Mouse (Mus musculus) spleen, adult 2 months (tissue): ENCODE results near the gene H2-Q6. TPM values are rescaled to one million over a fixed set of nuclear protein-coding genes. Genes with fewer than 3 reads are reported as not detected.
"Not testable (repeated sequence)": the region's sequence is repeated elsewhere in the genome, so short reads cannot be mapped to it uniquely, and the experiment has no call there.

ENCODE experiments used
- DNase-seq, 2 experiments: peaks; one replicate each; pipeline versions ENCODE4 v3.0.0 to v3.0.0-alpha.2; 2012 to 2021; ENCODE audit warnings: low spot score in 2 of 2, low read depth in 1 of 2
- H3K27ac ChIP-seq: fragments of 200-500 bp; 2 replicates; pipeline ENCODE4 v1.5.1; 2012; ENCODE audit warnings: low read length, inconsistent platforms; ENCODE audit not compliant: insufficient read depth
- H3K27me3 ChIP-seq: fragments of 200-500 bp; 2 replicates; pipeline ENCODE4 v1.6.1; 2012; ENCODE audit warnings: mild to moderate bottlenecking, moderate library complexity, low read length, inconsistent platforms; ENCODE audit not compliant: control insufficient read depth, insufficient read depth
- H3K36me3 ChIP-seq: fragments of 200-500 bp; 2 replicates; pipeline ENCODE4 v1.6.1; 2012; ENCODE audit warnings: mild to moderate bottlenecking, low read length, inconsistent platforms; ENCODE audit not compliant: control insufficient read depth, insufficient read depth
- H3K4me1 ChIP-seq: fragments of 200-500 bp; 2 replicates; pipeline ENCODE4 v1.6.1; 2011; ENCODE audit warnings: inconsistent platforms; ENCODE audit not compliant: control insufficient read depth, insufficient read depth, insufficient read length
- H3K4me3 ChIP-seq: fragments of 200-500 bp; 2 replicates; pipeline ENCODE4 v1.5.1; 2011; ENCODE audit warnings: mild to moderate bottlenecking, inconsistent platforms; ENCODE audit not compliant: insufficient read depth, insufficient read length; ENCODE audit errors: extremely low read depth
- CTCF ChIP-seq: fragments of 200-500 bp; IDR thresholded peaks from 2 replicates; pipeline ENCODE4 v1.5.1; 2011; ENCODE audit warnings: mild to moderate bottlenecking, inconsistent platforms; ENCODE audit not compliant: insufficient read depth, insufficient read length, insufficient replicate concordance; ENCODE audit errors: extremely low read depth
- POLR2A ChIP-seq: fragments of 200-500 bp; IDR thresholded peaks from 2 replicates; pipeline ENCODE4 v1.6.1; 2011; ENCODE audit warnings: low read depth, low read length, inconsistent platforms
- WGBS: fragments of 180-500 bp; shearing (Covaris S2); methylation state at CpG from one replicate; pipeline ENCODE4 v1.1.7; 2018; 5-methylcytosine and 5-hydroxymethylcytosine counted together
- polyA plus RNA-seq: library from polyadenylated mRNA; depleted of rRNA; stranded (reverse); fragments of >200 nt; gene quantifications from 2 replicates; pipeline ENCODE4 v1.2.3, GENCODE M21; 2012; rRNA removed

Gene H2-Q6
- 239 and 253 TPM in 2 replicates for polyA plus RNA-seq

- H3K27me3 ChIP-seq, H3K36me3 ChIP-seq, H3K4me1 ChIP-seq: not testable (repeated sequence)
- Histone ChIP-seq H3K4me3 (peak within 1 kb of the TSS; percentile 65), H3K27ac (peak within 1 kb of the TSS; percentile 42)
- DNase-seq: peak; percentile 79 to 84
- TF ChIP-seq POLR2A: peak; percentile 78
- 3% methylated on average over 59 of the region's 66 CpGs for WGBS
Measured at GRCm38 (mm10) chr17:35424624-35425416, at the start of gene H2-Q6. Gene H2-Q6 (plus strand): TSS chr17:35424850.

GRCm38 (mm10) chr17:35379369-35379728 is 45.3 kb upstream of the H2-Q6 start, which contains the start of gene H2-Q4:
Gene H2-Q4 (plus strand): TSS chr17:35379617.
- Histone ChIP-seq H3K4me3 (peak within 1 kb of the TSS; percentile 77), H3K27ac (peak within 1 kb of the TSS; percentile 92), H3K36me3 (peaks cover 14% of the 10 kb centered on the region), H3K4me1 (peaks cover 9% of the 10 kb centered on the region; the same call in 1 of the 2 replicates), H3K27me3 (no peaks in the 10 kb centered on the region)
- under 1% methylated on average over 16 of the region's 16 CpGs for WGBS
- DNase-seq: peak; percentile 94 to 97
- TF ChIP-seq POLR2A (peak; percentile 99), CTCF (no peak)

GRCm38 (mm10) chr17:35379729-35380451 is 44.8 kb upstream of the H2-Q6 start:
- peak overlapping the region; percentile 92 for H3K27ac ChIP-seq

GRCm38 (mm10) chr17:35389796-35390195 is 34.9 kb upstream of the H2-Q6 start:
- DNase-seq: peak in 1 of 2 experiments; percentile 52
- H3K4me1 ChIP-seq, H3K36me3 ChIP-seq, H3K4me3 ChIP-seq, H3K27me3 ChIP-seq, H3K27ac ChIP-seq: not testable (repeated sequence)
- peak; percentile 46; the same call in 1 of the 2 replicates for TF ChIP-seq CTCF
- WGBS: 10% methylated on average over 7 of the region's 7 CpGs

More at GRCm38 (mm10) chr17:35379729-35380451, 44.8 kb upstream of the H2-Q6 start:
- DNase-seq: peak in 1 of 2 experiments; percentile 49
- peaks cover 14% of the 10 kb centered on the region for H3K36me3 ChIP-seq
- no peak for TF ChIP-seq POLR2A
- no peak for TF ChIP-seq CTCF
- 1% methylated on average over 70 of the region's 70 CpGs for WGBS
- H3K27me3 ChIP-seq: no peaks in the 10 kb centered on the region
- H3K4me1 ChIP-seq: peaks cover 9% of the 10 kb centered on the region; the same call in 1 of the 2 replicates
- peak overlapping the region; percentile 77 for H3K4me3 ChIP-seq

- H3K27ac ChIP-seq, H3K36me3 ChIP-seq, H3K4me1 ChIP-seq, H3K27me3 ChIP-seq, H3K4me3 ChIP-seq, DNase-seq: not testable (repeated sequence)
- WGBS: 61% methylated on average over 2 of the region's 2 CpGs
Measured at GRCm38 (mm10) chr17:35392671-35393070, 32.0 kb upstream of the H2-Q6 start.

GRCm38 (mm10) chr17:35393864-35394800 is 30.5 kb upstream of the H2-Q6 start:
- H3K27ac ChIP-seq: peak overlapping the region; percentile 38; the same call in 1 of the 2 replicates
- DNase-seq: peak in 1 of 2 experiments; percentile 60
- not testable (repeated sequence) for H3K36me3 ChIP-seq, H3K27me3 ChIP-seq, H3K4me1 ChIP-seq
- WGBS: 3% methylated on average over 60 of the region's 75 CpGs
- peak overlapping the region; percentile 70 for H3K4me3 ChIP-seq

GRCm38 (mm10) chr17:35396956-35397355 is 27.7 kb upstream of the H2-Q6 start:
- not testable (repeated sequence) for H3K36me3 ChIP-seq, H3K4me3 ChIP-seq, DNase-seq, H3K27ac ChIP-seq, H3K27me3 ChIP-seq, H3K4me1 ChIP-seq
- 93% methylated on average over 2 of the region's 2 CpGs for WGBS

- H3K27me3 ChIP-seq, H3K4me3 ChIP-seq, H3K4me1 ChIP-seq, H3K36me3 ChIP-seq, DNase-seq, H3K27ac ChIP-seq: not testable (repeated sequence)
- WGBS: no CpG with 5 or more reads among the region's 1 CpGs
Measured at GRCm38 (mm10) chr17:35413057-35413456, 11.6 kb upstream of the H2-Q6 start.

GRCm38 (mm10) chr17:35415273-35416129 is 9.1 kb upstream of the H2-Q6 start:
- not testable (repeated sequence) for H3K4me1 ChIP-seq, H3K4me3 ChIP-seq, DNase-seq, H3K36me3 ChIP-seq, H3K27ac ChIP-seq, H3K27me3 ChIP-seq
- WGBS: 0% methylated on average over 2 of the region's 10 CpGs
